Mouse (Mus musculus) ovary, adult 18-20 months (tissue): ENCODE measurements around the gene Gpr37.

ENCODE experiments used
- DNase-seq: peaks from one replicate; pipeline ENCODE4 v3.0.0; 2022; ENCODE audit warnings: low spot score, mixed read lengths

The Gpr37 gene

DNA sequence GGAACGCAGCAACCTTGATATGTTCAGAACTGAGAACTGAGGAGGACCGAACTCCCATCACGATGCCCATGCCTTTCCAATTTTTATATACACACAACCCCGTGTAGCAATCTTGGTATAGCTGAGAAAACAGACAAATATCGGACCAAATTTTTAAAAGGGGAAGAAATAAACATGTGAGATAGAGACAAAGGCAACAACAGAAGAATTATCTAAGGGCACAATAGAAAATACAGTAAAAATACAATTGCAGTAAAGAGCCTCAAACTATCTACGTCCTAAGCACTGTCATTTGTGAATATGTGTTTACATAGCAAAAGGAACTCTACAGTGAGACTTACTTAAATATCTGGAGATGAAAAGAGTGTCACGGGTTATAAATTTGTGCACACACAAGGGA, at the start of gene Gpr37:
TSS of gene Gpr37 (minus strand) at position 101 of the 400 bp plus-strand sequence.
- no peak for DNase-seq

DNA sequence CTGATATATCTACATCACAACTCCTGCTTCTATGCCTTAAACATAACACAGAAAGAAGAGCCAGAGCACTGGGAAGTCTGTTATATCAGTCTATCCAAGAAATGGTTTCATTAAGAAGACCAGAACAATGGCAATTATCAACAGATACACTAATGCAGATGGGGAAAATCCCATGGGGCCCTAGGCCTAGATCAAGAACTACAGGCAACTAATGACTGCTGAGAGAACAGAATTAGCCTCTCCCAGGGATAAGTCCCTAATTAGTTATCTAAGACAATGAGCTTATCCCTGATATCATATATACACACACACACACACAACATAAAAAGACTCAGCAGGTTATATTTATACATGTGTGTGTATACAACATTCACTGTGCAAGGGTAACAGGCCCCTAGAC, 46.0 kb upstream of the Gpr37 start:
- no peak for DNase-seq

DNA sequence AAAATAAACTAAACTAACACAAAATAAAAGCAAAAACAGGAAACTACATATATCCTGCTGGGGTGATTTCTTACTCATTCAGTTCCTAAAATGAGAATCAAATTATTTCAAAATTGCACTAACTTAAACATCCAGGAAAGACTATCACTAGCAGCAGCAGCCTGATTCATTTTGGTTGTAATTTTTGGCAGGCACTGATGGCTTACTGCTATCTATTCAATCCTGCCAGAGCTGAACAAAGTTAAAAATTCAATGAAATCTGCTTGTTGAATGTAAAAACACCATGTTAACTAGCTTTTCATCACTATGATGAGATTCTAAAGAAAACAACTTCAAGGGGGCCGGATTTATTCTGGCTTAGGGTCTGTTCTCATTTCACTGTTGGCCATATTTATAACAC, 36.0 kb upstream of the Gpr37 start:
- DNase-seq: no peak

DNA sequence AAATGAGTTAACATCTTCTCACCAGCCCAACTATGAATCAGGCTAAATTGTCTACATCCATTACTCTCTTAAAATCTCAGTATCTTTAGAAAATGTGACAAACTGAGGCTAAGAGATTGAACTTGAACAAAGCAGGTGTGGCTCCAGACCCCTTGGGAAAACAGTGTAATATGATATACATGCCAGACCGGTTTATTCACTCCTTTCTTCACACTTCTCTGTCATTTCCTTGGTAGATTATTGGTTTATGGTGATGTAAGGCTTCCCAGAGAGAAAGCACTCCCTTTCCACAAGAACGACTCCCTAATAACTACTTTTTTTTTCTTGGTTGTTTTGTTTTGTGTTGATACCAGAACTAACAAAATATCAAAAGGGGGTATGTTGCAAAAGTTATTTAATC, 20.1 kb upstream of the Gpr37 start:
- no peak for DNase-seq

GRCm38 (mm10) chr6:25709250-25709895, 18.8 kb upstream of the Gpr37 start:
- peak; percentile 5 for DNase-seq

DNA sequence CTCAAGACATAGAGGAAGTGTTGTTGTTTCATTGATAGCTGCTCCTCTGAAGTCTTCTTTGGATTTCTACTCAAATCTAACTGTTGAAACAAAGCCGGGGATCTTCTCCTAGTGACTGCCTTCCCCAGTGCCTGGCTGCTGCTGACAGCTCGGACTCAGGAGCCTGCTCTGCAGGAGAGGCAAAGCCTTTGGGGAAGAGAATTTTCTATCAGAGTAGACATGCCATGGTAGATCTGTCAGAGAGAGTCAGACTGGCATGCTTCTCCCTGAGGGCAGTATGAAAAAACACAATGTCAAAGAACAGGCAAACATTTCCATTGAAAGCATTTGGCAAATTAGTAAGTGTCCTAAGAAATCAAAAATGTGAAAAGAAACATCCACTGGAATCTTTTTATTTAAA, 9.4 kb upstream of the Gpr37 start:
- no peak for DNase-seq

DNA sequence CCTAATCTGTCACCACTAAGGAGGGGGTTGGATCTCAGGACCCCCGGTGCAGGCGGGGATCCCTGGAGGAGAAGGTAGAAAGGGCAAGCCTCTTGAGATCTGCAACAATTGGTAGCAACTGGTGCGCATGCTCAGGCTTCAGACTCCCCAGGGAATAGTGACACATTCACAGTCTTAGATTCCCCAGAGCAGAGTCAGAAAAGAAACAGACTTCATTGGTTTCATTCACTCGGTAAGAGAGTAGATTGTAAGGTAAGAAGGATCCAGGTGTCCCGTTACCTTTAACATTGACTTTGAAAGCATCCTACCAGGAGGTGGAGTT, 284 bp downstream of the Gpr37 start:
- DNase-seq: peak; percentile 2

DNA sequence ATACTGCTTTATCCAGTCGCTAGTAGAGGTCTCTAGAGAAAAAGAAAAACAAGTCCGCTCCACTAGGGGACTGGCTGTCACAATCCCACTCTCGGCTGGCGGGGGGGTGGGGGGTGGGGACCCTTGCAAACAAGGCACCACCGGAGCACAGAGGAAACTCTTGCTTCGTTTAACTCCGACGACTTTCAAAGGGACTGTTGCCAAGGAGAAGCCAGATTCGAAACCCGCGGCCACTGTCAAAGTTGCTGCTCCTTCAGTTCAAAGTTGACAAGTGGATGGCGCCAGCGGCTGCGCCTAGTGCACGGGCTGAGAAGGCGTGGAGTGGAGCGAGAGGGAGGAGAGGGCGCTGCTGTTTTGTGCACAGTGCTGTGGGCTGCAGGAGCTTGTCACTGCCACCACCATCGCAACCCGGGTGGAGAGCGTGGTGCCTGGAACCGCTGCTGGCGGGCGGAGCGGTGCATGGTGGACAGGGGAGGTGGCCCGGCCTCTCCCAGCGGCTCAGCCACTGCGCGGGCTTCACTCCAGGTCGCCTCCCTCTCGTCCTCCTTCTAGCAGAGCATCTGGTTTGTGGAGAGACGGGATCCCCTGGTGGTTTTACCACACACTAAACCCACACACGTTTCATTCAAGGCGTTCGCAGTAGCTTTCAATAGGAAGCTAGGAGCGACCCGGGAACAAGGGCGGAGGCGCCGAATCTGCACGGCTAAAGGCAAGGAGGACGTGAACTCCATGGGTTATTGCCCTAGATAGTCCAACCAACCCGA, 827 bp downstream of the Gpr37 start:
- peak; percentile 28 for DNase-seq

DNA sequence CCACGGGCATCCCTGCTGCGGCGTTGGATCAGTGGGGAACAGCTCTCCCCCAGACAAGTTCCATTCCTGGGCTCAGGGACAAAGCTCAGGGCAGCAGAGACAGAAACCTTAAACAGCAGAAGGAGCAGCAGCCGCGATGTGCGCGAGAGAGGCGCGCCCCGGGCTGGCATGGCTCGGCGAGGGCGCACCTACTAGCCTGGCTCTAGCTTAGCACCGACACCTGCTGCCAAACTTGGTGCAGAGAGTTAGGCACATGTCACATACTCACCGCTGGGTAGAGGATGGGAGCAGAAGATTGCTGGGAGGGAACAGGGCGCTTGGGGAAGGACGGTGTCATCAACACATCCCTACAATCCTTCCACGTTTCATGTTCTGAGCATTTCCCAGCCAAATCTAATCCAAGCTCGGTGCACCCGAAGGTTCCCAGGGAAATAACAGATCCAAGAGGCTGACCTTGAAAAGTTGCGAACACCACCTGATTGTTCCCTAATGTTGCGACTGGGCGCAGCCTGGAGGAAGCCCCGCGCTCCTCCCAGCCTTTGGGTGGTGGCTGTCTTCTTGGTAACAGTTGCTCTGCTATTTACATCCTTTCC, 1.5 kb downstream of the Gpr37 start:
- DNase-seq: peak; percentile 5

- DNase-seq: peak; percentile 34
Observed at GRCm38 (mm10) chr6:25686760-25687200, 3.7 kb downstream of the Gpr37 start.

DNA sequence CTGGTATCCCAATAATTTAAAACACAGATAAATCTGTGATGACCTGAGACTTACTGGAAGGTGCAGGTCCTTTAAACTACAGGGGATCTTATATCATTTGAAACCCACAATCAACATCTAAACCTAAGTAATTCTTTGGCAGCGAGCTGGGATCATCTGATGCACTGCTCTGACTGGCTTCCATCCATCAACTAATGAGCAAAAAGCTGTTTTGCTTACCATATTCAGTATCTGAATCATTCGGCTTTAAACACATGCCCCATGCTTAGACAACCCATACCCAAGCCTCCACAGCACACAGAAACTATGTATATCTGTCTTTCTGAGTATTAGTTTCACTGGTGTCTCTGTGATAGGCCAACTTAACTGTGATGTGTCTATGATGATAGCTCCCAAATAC, 6.1 kb downstream of the Gpr37 start:
- DNase-seq: no peak

DNA sequence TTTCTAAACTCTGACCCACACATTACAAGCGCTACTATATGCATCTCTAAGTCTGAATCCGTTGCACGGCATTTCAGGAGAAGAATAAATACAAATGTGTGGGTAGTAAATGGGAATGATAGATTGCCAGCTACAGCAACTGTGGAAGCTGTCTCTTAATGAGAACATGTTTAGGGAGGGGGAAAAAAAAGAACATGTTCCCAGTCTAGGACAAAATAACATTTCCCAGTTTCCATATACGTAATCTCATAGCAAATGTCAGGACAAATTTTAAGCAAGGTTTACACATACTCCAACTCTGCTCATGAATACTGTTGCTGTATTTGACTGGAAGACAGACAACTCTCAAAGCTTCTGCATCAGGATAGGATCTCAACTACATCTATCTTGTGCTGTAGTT, 15.4 kb downstream of the Gpr37 start:
- no peak for DNase-seq

GRCm38 (mm10) chr6:25673801-25674200, 16.7 kb downstream of the Gpr37 start:
- DNase-seq: no peak

DNA sequence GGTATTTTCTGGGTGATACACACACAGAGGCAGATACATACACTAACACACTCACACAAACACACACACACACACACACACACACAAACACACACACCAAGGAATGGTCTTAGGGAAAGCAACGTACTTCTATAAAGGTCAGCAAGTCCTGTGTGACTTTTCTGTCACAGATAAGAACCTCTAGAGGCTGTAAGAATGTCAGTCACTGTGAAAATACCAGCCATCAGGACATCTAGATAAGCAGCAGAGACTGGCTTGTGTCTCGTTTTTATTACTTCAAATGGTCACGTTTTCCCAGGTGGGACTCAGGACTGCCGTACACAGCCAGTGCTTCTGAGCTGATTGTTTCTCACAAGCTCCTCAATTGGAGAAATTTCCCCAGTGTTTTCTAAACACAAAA, 20.4 kb downstream of the Gpr37 start:
- DNase-seq: no peak

GRCm38 (mm10) chr6:25663942-25664341, 26.6 kb downstream of the Gpr37 start:
- DNase-seq: no peak

- DNase-seq: no peak
Observed at GRCm38 (mm10) chr6:25659924-25660675, 30.4 kb downstream of the Gpr37 start.
